Mouse (Mus musculus) embryonic facial prominence, embryonic 13.5 days (tissue): ENCODE measurements around the gene Gmip. TPM values are rescaled to one million over a fixed set of nuclear protein-coding genes. Genes with fewer than 3 reads are reported as not detected.
A peak's percentile ranks its signal among the peaks of the same experiment; 100 is the strongest.

Experiments used
- ATAC-seq: fragments of 200-750 bp; cut with Nextera tagmentation; 2 replicates; pipeline ENCODE4 v1.8.0; 2017; ENCODE audit warnings: low read depth; ENCODE audit not compliant: insufficient number of reproducible peaks, insufficient read depth, low FRiP score, low TSS enrichment
- H3K27ac ChIP-seq: fragments of 300-500 bp; sonication (generic); 2 replicates; pipeline ENCODE4 v1.5.1; 2015; ENCODE audit warnings: moderate library complexity, mild to moderate bottlenecking, inconsistent platforms
- H3K27me3 ChIP-seq: fragments of 300-500 bp; sonication (generic); 2 replicates; pipeline ENCODE4 v1.6.1; 2015; ENCODE audit warnings: mild to moderate bottlenecking, inconsistent platforms
- H3K36me3 ChIP-seq: fragments of 300-500 bp; sonication (generic); 2 replicates; pipeline ENCODE4 v1.6.1; 2015; ENCODE audit warnings: mild to moderate bottlenecking, inconsistent platforms
- H3K4me1 ChIP-seq: fragments of 300-500 bp; sonication (generic); 2 replicates; pipeline ENCODE4 v1.6.1; 2015; ENCODE audit warnings: inconsistent platforms
- H3K4me2 ChIP-seq: fragments of 300-500 bp; sonication (generic); 2 replicates; pipeline ENCODE4 v1.6.1; 2015; ENCODE audit warnings: moderate library complexity, mild to moderate bottlenecking, inconsistent platforms
- H3K4me3 ChIP-seq: fragments of 300-500 bp; sonication (generic); 2 replicates; pipeline ENCODE4 v1.5.1; 2015; ENCODE audit warnings: mild to moderate bottlenecking, inconsistent platforms
- H3K9ac ChIP-seq: fragments of 300-500 bp; sonication (generic); 2 replicates; pipeline ENCODE4 v1.6.1; 2015; ENCODE audit warnings: mild to moderate bottlenecking, inconsistent platforms
- H3K9me3 ChIP-seq: fragments of 300-500 bp; sonication (generic); 2 replicates; pipeline ENCODE4 v1.6.1; 2016; ENCODE audit warnings: inconsistent platforms
- WGBS: fragments of 180-500 bp; shearing (Covaris S2); methylation state at CpG from one replicate; pipeline ENCODE4 v1.1.7; 2015; ENCODE audit warnings: mixed read lengths; 5-methylcytosine and 5-hydroxymethylcytosine counted together
- polyA plus RNA-seq: library from polyadenylated mRNA; unstranded; fragments of >200 nt; fragmentation: Nextera tagmentation; extraction: Ambion mirVana; gene quantifications from 2 replicates; pipeline ENCODE4 v1.2.1, GENCODE M21; 2015

Gene Gmip
- polyA plus RNA-seq, result 10.3 and 11.0 TPM in 2 replicates

- Histone ChIP-seq H3K9ac (peak within 1 kb of the TSS; percentile 73), H3K4me3 (peak within 1 kb of the TSS; percentile 56), H3K27me3 (no peaks in the 10 kb centered on the region), H3K4me1 (peaks cover 12% of the 10 kb centered on the region; the same call in 1 of the 2 replicates), H3K9me3 (no peaks in the 10 kb centered on the region), H3K4me2 (peak within 1 kb of the TSS; percentile 91), H3K36me3 (peaks cover 60% of the 10 kb centered on the region), H3K27ac (0 out of 2 replicates have a peak within 1 kb of the TSS, but pooled peaks have one; percentile 51)
- peak; percentile 60; the same call in 1 of the 2 replicates for ATAC-seq
- WGBS, result 6% methylated on average over 26 of the region's 28 CpGs
These were observed at the start of gene Gmip for GRCm38 (mm10) chr8:69808094-69808863. Gene Gmip, plus strand, starts transcription at chr8:69808679.

GRCm38 (mm10) chr8:69761814-69762445 is 46.5 kb upstream of the Gmip start:
- no peak for ATAC-seq
- H3K36me3 ChIP-seq, result peaks cover 72% of the 10 kb centered on the region
- peaks cover 6% of the 10 kb centered on the region; the same call in 1 of the 2 replicates for H3K9me3 ChIP-seq
- H3K27ac ChIP-seq, result no peak overlapping the region
- no peaks in the 10 kb centered on the region for H3K4me1 ChIP-seq
- H3K4me3 ChIP-seq, result no peak overlapping the region
- no peak overlapping the region for H3K4me2 ChIP-seq
- H3K9ac ChIP-seq, result no peak overlapping the region
- H3K27me3 ChIP-seq, result no peaks in the 10 kb centered on the region
- 88% methylated on average over 4 of the region's 4 CpGs for WGBS

- H3K9me3 ChIP-seq, result peaks cover 5% of the 10 kb centered on the region
- H3K4me1 ChIP-seq, result peaks cover 18% of the 10 kb centered on the region
- H3K27ac ChIP-seq, result no peak overlapping the region
- H3K4me2 ChIP-seq, result no peak overlapping the region
- peaks cover 50% of the 10 kb centered on the region for H3K36me3 ChIP-seq
- no peaks in the 10 kb centered on the region for H3K27me3 ChIP-seq
- H3K9ac ChIP-seq, result no peak overlapping the region
- WGBS, result 83% methylated on average over 9 of the region's 9 CpGs
- no peak overlapping the region for H3K4me3 ChIP-seq
- ATAC-seq, result no peak
These were observed 37.3 kb upstream of the Gmip start for GRCm38 (mm10) chr8:69771221-69771620.

GRCm38 (mm10) chr8:69772106-69772505 is 36.4 kb upstream of the Gmip start:
- H3K36me3 ChIP-seq, result peaks cover 41% of the 10 kb centered on the region
- H3K4me2 ChIP-seq, result peak overlapping the region; percentile 21
- H3K4me3 ChIP-seq, result no peak overlapping the region
- no peak for ATAC-seq
- peaks cover 2% of the 10 kb centered on the region; the same call in 1 of the 2 replicates for H3K9me3 ChIP-seq
- H3K9ac ChIP-seq, result no peak overlapping the region
- 85% methylated on average over 2 of the region's 2 CpGs for WGBS
- H3K27me3 ChIP-seq, result no peaks in the 10 kb centered on the region
- H3K4me1 ChIP-seq, result peaks cover 18% of the 10 kb centered on the region
- 0 out of 2 replicates have a peak overlapping the region, but pooled peaks have one; percentile 30 for H3K27ac ChIP-seq

- H3K4me1 ChIP-seq, result peaks cover 18% of the 10 kb centered on the region
- peaks cover 17% of the 10 kb centered on the region; the same call in 1 of the 2 replicates for H3K36me3 ChIP-seq
- peak within 1 kb of the TSS; percentile 72 for H3K4me2 ChIP-seq
- H3K27ac ChIP-seq, result peak within 1 kb of the TSS; percentile 100
- H3K4me3 ChIP-seq, result peak within 1 kb of the TSS; percentile 78
- H3K9me3 ChIP-seq, result no peaks in the 10 kb centered on the region
- H3K27me3 ChIP-seq, result no peaks in the 10 kb centered on the region
- peak; percentile 98 for ATAC-seq
- under 1% methylated on average over 41 of the region's 41 CpGs for WGBS
- peak within 1 kb of the TSS; percentile 97 for H3K9ac ChIP-seq
These were observed 33.9 kb upstream of the Gmip start, which contains the start of gene Gm20422 for GRCm38 (mm10) chr8:69774503-69775148. Gene Gm20422, minus strand, starts transcription at chr8:69774886.

GRCm38 (mm10) chr8:69775149-69775534 is 33.3 kb upstream of the Gmip start:
- peak overlapping the region; percentile 97; the same call in 1 of the 2 replicates for H3K9ac ChIP-seq
- peak overlapping the region; percentile 100 for H3K27ac ChIP-seq
- no peak for ATAC-seq
- peak overlapping the region; percentile 53 for H3K4me2 ChIP-seq
- 0 out of 2 replicates have a peak, but pooled peaks cover 12% of the 10 kb centered on the region for H3K36me3 ChIP-seq
- no peaks in the 10 kb centered on the region for H3K27me3 ChIP-seq
- peak overlapping the region; percentile 78 for H3K4me3 ChIP-seq
- no peaks in the 10 kb centered on the region for H3K9me3 ChIP-seq
- 47% methylated on average over 2 of the region's 2 CpGs for WGBS
- H3K4me1 ChIP-seq, result peaks cover 18% of the 10 kb centered on the region

- no peak overlapping the region for H3K4me3 ChIP-seq
- H3K27me3 ChIP-seq, result no peaks in the 10 kb centered on the region
- ATAC-seq, result no peak
- WGBS, result 80% methylated on average over 9 of the region's 12 CpGs
- H3K4me1 ChIP-seq, result peaks cover 12% of the 10 kb centered on the region
- H3K27ac ChIP-seq, result no peak overlapping the region
- H3K4me2 ChIP-seq, result no peak overlapping the region
- H3K9ac ChIP-seq, result no peak overlapping the region
- no peaks in the 10 kb centered on the region for H3K9me3 ChIP-seq
- 0 out of 2 replicates have a peak, but pooled peaks cover 5% of the 10 kb centered on the region for H3K36me3 ChIP-seq
These were observed 31.4 kb upstream of the Gmip start for GRCm38 (mm10) chr8:69777111-69777510.

GRCm38 (mm10) chr8:69789105-69789504 is 19.4 kb upstream of the Gmip start:
- no peak for ATAC-seq
- Histone ChIP-seq H3K27ac (no peak overlapping the region), H3K9ac (no peak overlapping the region), H3K9me3 (no peaks in the 10 kb centered on the region), H3K27me3 (no peaks in the 10 kb centered on the region), H3K36me3 (peaks cover 14% of the 10 kb centered on the region), H3K4me3 (no peak overlapping the region), H3K4me1 (peaks cover 23% of the 10 kb centered on the region), H3K4me2 (no peak overlapping the region)
- 86% methylated on average over 5 of the region's 5 CpGs for WGBS

GRCm38 (mm10) chr8:69789731-69790130 is 18.7 kb upstream of the Gmip start:
- Histone ChIP-seq H3K36me3 (peaks cover 20% of the 10 kb centered on the region), H3K27ac (no peak overlapping the region), H3K4me3 (no peak overlapping the region), H3K4me1 (peaks cover 23% of the 10 kb centered on the region), H3K9ac (no peak overlapping the region), H3K9me3 (no peaks in the 10 kb centered on the region), H3K27me3 (no peaks in the 10 kb centered on the region), H3K4me2 (peak overlapping the region; percentile 67)
- ATAC-seq, result no peak
- WGBS, result 70% methylated on average over 5 of the region's 5 CpGs

GRCm38 (mm10) chr8:69790364-69790763 is 18.1 kb upstream of the Gmip start:
- Histone ChIP-seq H3K4me2 (peak overlapping the region; percentile 67), H3K36me3 (peaks cover 27% of the 10 kb centered on the region), H3K9ac (peak overlapping the region; percentile 97), H3K27me3 (no peaks in the 10 kb centered on the region), H3K4me3 (peak overlapping the region; percentile 100), H3K9me3 (no peaks in the 10 kb centered on the region), H3K4me1 (peaks cover 23% of the 10 kb centered on the region), H3K27ac (peak overlapping the region; percentile 87)
- WGBS, result 24% methylated on average over 11 of the region's 11 CpGs
- no peak for ATAC-seq

- peak; percentile 90 for ATAC-seq
- Histone ChIP-seq H3K4me1 (peaks cover 23% of the 10 kb centered on the region), H3K9me3 (no peaks in the 10 kb centered on the region), H3K27ac (peak within 1 kb of the TSS; percentile 87), H3K4me3 (peak within 1 kb of the TSS; percentile 100), H3K27me3 (no peaks in the 10 kb centered on the region), H3K4me2 (peak within 1 kb of the TSS; percentile 67), H3K9ac (peak within 1 kb of the TSS; percentile 97), H3K36me3 (peaks cover 32% of the 10 kb centered on the region)
- WGBS, result under 1% methylated on average over 38 of the region's 38 CpGs
These were observed 17.6 kb upstream of the Gmip start, which contains the start of the genes Atp13a1 and Zfp866 for GRCm38 (mm10) chr8:69790773-69791367. Gene Atp13a1, plus strand, starts transcription at chr8:69791163. Gene Zfp866, minus strand, starts transcription at chr8:69791178.
